Mouse (Mus musculus) CH12.LX (cell line): Measurements from ENCODE around the gene Dbndd2. TPM values are rescaled to one million over a fixed set of nuclear protein-coding genes. Genes with fewer than 3 reads are reported as not detected.

Experiments
- DNase-seq: peaks from one replicate; pipeline ENCODE4 v3.0.0-alpha.2; 2013; ENCODE audit errors: extremely low read depth
- H3K27ac ChIP-seq: 2 replicates; pipeline ENCODE4 v1.5.1; 2012; ENCODE audit warnings: low read depth, mild to moderate bottlenecking, control low read depth, moderate library complexity; ENCODE audit not compliant: insufficient read depth
- H3K27me3 ChIP-seq: replicated peaks from 2 replicates; pipeline ENCODE3; 2012; ENCODE audit warnings: inconsistent platforms
- H3K36me3 ChIP-seq, 2 experiments: replicated peaks in 1 of 2; 2 replicates each; pipeline versions ENCODE3 to v1.6.1; 2012; ENCODE audit warnings: inconsistent platforms in 1 of 2, low read length in 1 of 2, mild to moderate bottlenecking in 1 of 2, mixed read lengths in 1 of 2, moderate library complexity in 1 of 2; ENCODE audit not compliant: control insufficient read depth in 1 of 2, insufficient read depth in 1 of 2
- H3K4me1 ChIP-seq, 2 experiments: 2 replicates each; pipeline ENCODE4 v1.6.1; 2012; ENCODE audit warnings: inconsistent platforms in 1 of 2, moderate library complexity in 1 of 2; ENCODE audit not compliant: insufficient read depth in 2 of 2, control insufficient read depth in 1 of 2
- H3K4me2 ChIP-seq: 2 replicates; pipeline ENCODE4 v1.6.1; 2012; ENCODE audit warnings: low read depth, mild to moderate bottlenecking, control low read depth; ENCODE audit not compliant: poor library complexity, insufficient read depth, severe bottlenecking
- H3K4me3 ChIP-seq, 3 experiments: fragments of 150-350 bp in 1 of 3; sonication (generic) in 1 of 3; replicated peaks in 1 of 3; 2 replicates each; pipeline versions ENCODE3 to v1.5.1; 2011 to 2012; ENCODE audit warnings: low read depth in 2 of 3, low read length in 2 of 3, mild to moderate bottlenecking in 2 of 3, moderate library complexity in 2 of 3, control low read depth in 1 of 3, improper control_type of control experiment in 1 of 3, inconsistent platforms in 1 of 3, mixed read lengths in 1 of 3; ENCODE audit not compliant: poor library complexity in 1 of 3
- H3K79me2 ChIP-seq: replicated peaks from 2 replicates; pipeline ENCODE4 v1.6.1; 2012; ENCODE audit warnings: mild to moderate bottlenecking, moderate library complexity; ENCODE audit not compliant: control insufficient read depth, poor library complexity, insufficient read depth, severe bottlenecking; ENCODE audit errors: extremely low read depth
- H3K9ac ChIP-seq: 2 replicates; pipeline ENCODE4 v1.6.1; 2012; ENCODE audit warnings: low read depth, mild to moderate bottlenecking, control low read depth, moderate library complexity; ENCODE audit not compliant: insufficient read depth
- H3K9me3 ChIP-seq: replicated peaks from 2 replicates; pipeline ENCODE3; 2012; ENCODE audit warnings: low read length, inconsistent platforms, mixed read lengths
- EP300 ChIP-seq: IDR thresholded peaks from 2 replicates; pipeline ENCODE4 v1.6.1; 2011; ENCODE audit warnings: low read length, improper control_type of control experiment
- HCFC1 ChIP-seq: IDR thresholded peaks from 2 replicates; pipeline ENCODE4 v1.6.1; 2012; ENCODE audit warnings: low read depth, mild to moderate bottlenecking, inconsistent platforms, low read length, improper control_type of control experiment
- IRF4 ChIP-seq: IDR thresholded peaks from 2 replicates; pipeline ENCODE4 v1.6.1; 2014; ENCODE audit warnings: low read depth, mild to moderate bottlenecking, inconsistent platforms, low read length, improper control_type of control experiment
- JUN ChIP-seq: IDR thresholded peaks from 2 replicates; pipeline ENCODE4 v1.6.1; 2011; ENCODE audit warnings: low read depth, mild to moderate bottlenecking, low read length, improper control_type of control experiment, moderate library complexity; ENCODE audit not compliant: insufficient read depth
- KAT2A ChIP-seq: IDR thresholded peaks from 2 replicates; pipeline ENCODE4 v1.6.1; 2012; ENCODE audit warnings: low read length, improper control_type of control experiment, inconsistent platforms; ENCODE audit not compliant: insufficient replicate concordance
- MAFK ChIP-seq: IDR thresholded peaks from 2 replicates; pipeline ENCODE4 v1.6.1; 2011; ENCODE audit warnings: low read length, improper control_type of control experiment; ENCODE audit not compliant: insufficient replicate concordance
- MAX ChIP-seq: IDR thresholded peaks from 2 replicates; pipeline ENCODE4 v1.6.1; 2011; ENCODE audit warnings: low read length, improper control_type of control experiment
- MAZ ChIP-seq: IDR thresholded peaks from 2 replicates; pipeline ENCODE4 v1.6.1; 2012; ENCODE audit warnings: low read depth, mild to moderate bottlenecking, inconsistent platforms, low read length, improper control_type of control experiment, moderate library complexity
- MXI1 ChIP-seq: IDR thresholded peaks from 2 replicates; pipeline ENCODE4 v1.6.1; 2011; ENCODE audit warnings: mild to moderate bottlenecking, low read depth, low read length, improper control_type of control experiment
- MYC ChIP-seq: IDR thresholded peaks from 2 replicates; pipeline ENCODE4 v1.6.1; 2011; ENCODE audit warnings: low read depth, mild to moderate bottlenecking, improper control_type of control experiment, low read length
- NELFE ChIP-seq: IDR thresholded peaks from 2 replicates; pipeline ENCODE4 v1.6.1; 2011; ENCODE audit warnings: low read depth, low read length, improper control_type of control experiment
- NRF1 ChIP-seq: IDR thresholded peaks from 2 replicates; pipeline ENCODE4 v1.6.1; 2014; ENCODE audit warnings: low read depth, mild to moderate bottlenecking, inconsistent platforms, low read length, improper control_type of control experiment, moderate library complexity
- RAD21 ChIP-seq: IDR thresholded peaks from 2 replicates; pipeline ENCODE4 v1.6.1; 2011; ENCODE audit warnings: low read depth, mild to moderate bottlenecking, low read length, improper control_type of control experiment, moderate library complexity
- RCOR1 ChIP-seq: conservative IDR thresholded peaks from 2 replicates; pipeline ENCODE4 v1.6.1; 2012; ENCODE audit warnings: low read depth, mild to moderate bottlenecking, inconsistent platforms, low read length, improper control_type of control experiment
- SMC3 ChIP-seq: IDR thresholded peaks from 2 replicates; pipeline ENCODE4 v1.6.1; 2011; ENCODE audit warnings: low read depth, low read length, improper control_type of control experiment
- TBP ChIP-seq: conservative IDR thresholded peaks from 2 replicates; pipeline ENCODE4 v1.6.1; 2011; ENCODE audit warnings: low read depth, low read length, improper control_type of control experiment
- TCF12 ChIP-seq: IDR thresholded peaks from 2 replicates; pipeline ENCODE4 v1.6.1; 2014; ENCODE audit warnings: low read depth, mild to moderate bottlenecking, inconsistent platforms, low read length, improper control_type of control experiment
- USF1 ChIP-seq: IDR thresholded peaks from 2 replicates; pipeline ENCODE4 v1.6.1; 2014; ENCODE audit warnings: low read depth, mild to moderate bottlenecking, inconsistent platforms, low read length, improper control_type of control experiment
- USF2 ChIP-seq: conservative IDR thresholded peaks from 2 replicates; pipeline ENCODE4 v1.6.1; 2011; ENCODE audit warnings: low read depth, low read length, improper control_type of control experiment
- ZMIZ1 ChIP-seq: IDR thresholded peaks from 2 replicates; pipeline ENCODE4 v1.6.1; 2012; ENCODE audit warnings: low read depth, mild to moderate bottlenecking, inconsistent platforms, low read length, improper control_type of control experiment
- ZNF384 ChIP-seq: IDR thresholded peaks from 2 replicates; pipeline ENCODE4 v1.6.1; 2012; ENCODE audit warnings: low read depth, low read length, improper control_type of control experiment, inconsistent platforms
- dilution Hi-C: fragments of 300-500 bp; cut with MboI; formaldehyde crosslinking; loops from 2 replicates; pipeline ENCODE4 v1.14.3; 2020; ENCODE audit warnings: low sequenced_read_pairs; ENCODE audit not compliant: extremely low pct_unique_long_range_greater_than_20kb, extremely low pct_ligation_motif_present
- in situ Hi-C: fragments of 300-500 bp; cut with MboI; formaldehyde crosslinking; loops from 3 replicates; pipeline ENCODE4 v1.14.3; 2019; ENCODE audit warnings: low sequenced_read_pairs, low pct_ligation_motif_present, low pct_unique_long_range_greater_than_20kb, mixed read lengths
- polyA plus RNA-seq: library from polyadenylated mRNA; unstranded; fragments of >175 nt; gene quantifications from 2 replicates; pipeline ENCODE4 v1.2.1, GENCODE M21; 2012; ENCODE audit warnings: low read depth; ENCODE audit not compliant: insufficient read length
- total RNA-seq, 2 experiments: library from RNA; depleted of rRNA; stranded (reverse); fragments of 300-350 nt in 1 of 2; fragments of >200 nt in 1 of 2; gene quantifications; 2 replicates each; pipeline ENCODE4 v1.2.3; 2012 to 2014

Dbndd2 gene
- total and polyA plus RNA-seq, 3 experiments, result 0.53 to 5.7 TPM; not detected in 1

GRCm38 (mm10) chr2:164496847-164497690 lies 11.2 kb downstream of the Dbndd2 start, which contains the start of gene Pigt (continued):
- TF ChIP-seq KAT2A (peak; percentile 85; the same call in 1 of the 2 replicates), TCF12 (peak; percentile 84), JUN (no peak), MAZ (peak; percentile 20; the same call in 1 of the 2 replicates), TBP (peak; percentile 70; the same call in 1 of the 2 replicates), ZNF384 (no peak), RCOR1 (no peak), IRF4 (peak; percentile 52; the same call in 1 of the 2 replicates), NRF1 (peak; percentile 54), ZMIZ1 (peak; percentile 82), HCFC1 (peak; percentile 87), SMC3 (no peak), RAD21 (no peak), USF1 (no peak), NELFE (peak; percentile 96), MYC (0 out of 2 replicates have a peak, but pooled peaks have one; percentile 44), MAFK (no peak)
- TF ChIP-seq, all 38 proteins: peak for 18

GRCm38 (mm10) chr2:164497691-164498268 lies 11.9 kb downstream of the Dbndd2 start:
- Histone ChIP-seq H3K27ac (peak overlapping the region; percentile 41; the same call in 1 of the 2 replicates), H3K27me3 (no peaks in the 10 kb centered on the region)
- no peak for TF ChIP-seq USF2
- no peak for TF ChIP-seq EP300
- no peak for TF ChIP-seq JUN
- TF ChIP-seq MXI1, result no peak
- no peak for TF ChIP-seq MAX
- TF ChIP-seq HCFC1, result no peak

More at GRCm38 (mm10) chr2:164497691-164498268, 11.9 kb downstream of the Dbndd2 start:
- in situ Hi-C loops (no loop called here), dilution Hi-C loops (no loop called here)
- Histone ChIP-seq H3K4me2 (peak overlapping the region; percentile 72), H3K9ac (peak overlapping the region; percentile 72), H3K9me3 (no peaks in the 10 kb centered on the region), H3K36me3 (peaks cover 33 to 40% of the 10 kb centered on the region in 2 experiments), H3K4me1 (peaks cover 8 to 32% of the 10 kb centered on the region in 2 experiments), H3K4me3 (peak overlapping the region; percentile 79 to 94 (median 93)), H3K79me2 (peaks cover 4% of the 10 kb centered on the region)
- DNase-seq, result no peak
